Mouse (Mus musculus) hindbrain, embryonic 10.5 days (tissue): ENCODE measurements around the gene Meis1. TPM values are rescaled to one million over a fixed set of nuclear protein-coding genes. Genes with fewer than 3 reads are reported as not detected.

Source experiments
- DNase-seq: peaks from one replicate; pipeline ENCODE4 v3.0.0-alpha.2; 2017; ENCODE audit warnings: low spot score
- H3K27ac ChIP-seq: fragments of 300-500 bp; sonication (generic); 2 replicates; pipeline ENCODE4 v1.5.1; 2016; ENCODE audit warnings: mild to moderate bottlenecking, moderate library complexity
- H3K27me3 ChIP-seq: fragments of 300-500 bp; sonication (generic); 2 replicates; pipeline ENCODE4 v1.6.1; 2016; ENCODE audit warnings: mild to moderate bottlenecking; ENCODE audit not compliant: poor library complexity, insufficient read depth, severe bottlenecking
- H3K36me3 ChIP-seq: fragments of 300-500 bp; sonication (generic); 2 replicates; pipeline ENCODE4 v1.6.1; 2016; ENCODE audit warnings: mild to moderate bottlenecking, moderate library complexity
- H3K4me1 ChIP-seq: fragments of 300-500 bp; sonication (generic); replicated peaks from 2 replicates; pipeline ENCODE4 v1.6.1; 2016; ENCODE audit warnings: mild to moderate bottlenecking
- H3K4me3 ChIP-seq: fragments of 300-500 bp; sonication (generic); 2 replicates; pipeline ENCODE4 v1.5.1; 2016; ENCODE audit warnings: mild to moderate bottlenecking, moderate library complexity
- H3K9me3 ChIP-seq: fragments of 300-500 bp; sonication (generic); 2 replicates; pipeline ENCODE4 v1.6.1; 2016; ENCODE audit warnings: mild to moderate bottlenecking, moderate library complexity
- WGBS: fragments of 180-500 bp; shearing (Covaris S2); methylation state at CpG from one replicate; pipeline ENCODE4 v1.1.7; 2016; 5-methylcytosine and 5-hydroxymethylcytosine counted together
- polyA plus RNA-seq: library from polyadenylated mRNA; unstranded; fragments of >200 nt; fragmentation: Nextera tagmentation; extraction: Ambion mirVana; gene quantifications from 2 replicates; pipeline ENCODE4 v1.2.1, GENCODE M21; 2016

The Meis1 gene
- polyA plus RNA-seq, 1 experiment from 2014 or later, result 123 TPM

DNA sequence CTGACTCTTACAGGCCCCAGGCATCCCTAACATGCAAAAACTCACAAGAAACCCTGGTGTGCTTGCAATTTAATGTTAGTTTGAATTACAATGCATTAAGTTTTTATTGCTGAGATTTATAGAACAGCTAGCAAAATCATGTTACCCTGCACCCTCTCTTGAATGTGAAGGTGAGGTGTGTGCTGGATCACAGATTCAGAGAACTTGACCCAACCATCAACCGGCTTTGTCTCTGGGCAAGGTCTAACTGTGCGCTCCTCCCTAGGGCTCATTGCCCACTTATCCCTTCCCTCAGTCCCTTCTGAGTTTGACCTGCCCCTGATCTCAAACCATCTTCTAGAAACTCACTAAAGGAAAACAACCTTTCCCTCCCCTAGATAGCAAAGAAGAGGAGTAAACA lies 6.8 kb downstream of the Meis1 start:
- Histone ChIP-seq H3K4me1 (peaks cover 78% of the 10 kb centered on the region), H3K36me3 (peaks cover 61% of the 10 kb centered on the region), H3K27me3 (peaks cover 51% of the 10 kb centered on the region), H3K9me3 (no peaks in the 10 kb centered on the region), H3K27ac (peak overlapping the region; percentile 100), H3K4me3 (peak overlapping the region; percentile 82)
- 31% methylated on average over 2 of the region's 2 CpGs for WGBS
- no peak for DNase-seq

DNA sequence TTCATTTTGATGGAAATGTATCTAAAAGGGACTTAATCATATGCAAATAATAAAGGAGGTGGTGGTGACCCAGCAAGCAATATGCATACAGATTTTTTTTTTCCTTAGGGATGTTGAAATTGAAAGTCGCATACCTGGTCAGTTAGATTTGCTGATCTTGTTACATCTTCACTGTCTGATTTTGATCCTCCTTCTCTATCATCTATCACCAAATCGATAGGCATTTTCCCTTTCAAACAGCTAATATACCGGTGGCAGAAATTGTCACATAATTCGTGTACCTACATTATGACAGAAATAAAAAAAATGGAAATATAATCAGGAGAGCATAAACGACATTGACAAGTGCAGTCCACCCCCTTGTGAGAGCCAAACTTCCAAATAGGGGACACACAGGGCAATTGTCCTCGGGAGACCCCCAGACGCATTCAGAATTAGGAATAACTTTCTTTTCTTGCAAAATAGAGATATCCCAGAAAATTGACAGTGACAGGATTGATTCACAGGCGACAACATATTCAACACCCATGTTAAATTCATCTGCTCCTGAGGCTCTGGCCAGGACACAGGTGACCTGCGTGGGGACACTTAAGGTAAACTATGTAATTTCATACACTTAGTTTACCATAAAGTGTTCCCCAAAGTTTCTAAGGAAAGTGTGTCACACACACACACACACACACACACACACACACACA lies 7.5 kb downstream of the Meis1 start:
- DNase-seq, result no peak
- Histone ChIP-seq H3K27ac (peak overlapping the region; percentile 88), H3K36me3 (peaks cover 67% of the 10 kb centered on the region), H3K27me3 (peaks cover 54% of the 10 kb centered on the region), H3K4me3 (peak overlapping the region; percentile 82), H3K9me3 (no peaks in the 10 kb centered on the region), H3K4me1 (peaks cover 78% of the 10 kb centered on the region)
- whole genome bisulfite sequencing, result 26% methylated on average over 9 of the region's 9 CpGs

DNA sequence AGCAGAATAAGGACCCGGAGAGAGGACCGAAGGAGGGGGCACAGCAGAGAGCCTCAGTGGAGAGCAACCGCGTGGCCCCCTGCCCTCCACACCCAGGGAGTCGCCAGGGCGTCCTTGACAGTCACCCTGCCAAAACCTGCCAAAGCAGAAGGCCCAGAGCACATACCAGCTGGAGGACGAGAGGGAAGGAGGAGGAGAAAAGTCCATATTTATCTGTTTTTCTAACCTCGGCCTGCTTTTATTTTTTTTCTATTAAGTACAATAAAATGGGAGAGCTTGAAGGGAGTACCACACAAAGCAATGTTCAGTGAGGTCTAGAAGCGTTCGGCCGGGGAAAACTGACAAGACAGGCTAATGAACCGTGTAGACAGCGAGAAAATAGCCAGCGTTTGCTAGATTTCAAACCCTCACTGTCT lies 8.4 kb downstream of the Meis1 start:
- WGBS, result 3% methylated on average over 14 of the region's 14 CpGs

DNA sequence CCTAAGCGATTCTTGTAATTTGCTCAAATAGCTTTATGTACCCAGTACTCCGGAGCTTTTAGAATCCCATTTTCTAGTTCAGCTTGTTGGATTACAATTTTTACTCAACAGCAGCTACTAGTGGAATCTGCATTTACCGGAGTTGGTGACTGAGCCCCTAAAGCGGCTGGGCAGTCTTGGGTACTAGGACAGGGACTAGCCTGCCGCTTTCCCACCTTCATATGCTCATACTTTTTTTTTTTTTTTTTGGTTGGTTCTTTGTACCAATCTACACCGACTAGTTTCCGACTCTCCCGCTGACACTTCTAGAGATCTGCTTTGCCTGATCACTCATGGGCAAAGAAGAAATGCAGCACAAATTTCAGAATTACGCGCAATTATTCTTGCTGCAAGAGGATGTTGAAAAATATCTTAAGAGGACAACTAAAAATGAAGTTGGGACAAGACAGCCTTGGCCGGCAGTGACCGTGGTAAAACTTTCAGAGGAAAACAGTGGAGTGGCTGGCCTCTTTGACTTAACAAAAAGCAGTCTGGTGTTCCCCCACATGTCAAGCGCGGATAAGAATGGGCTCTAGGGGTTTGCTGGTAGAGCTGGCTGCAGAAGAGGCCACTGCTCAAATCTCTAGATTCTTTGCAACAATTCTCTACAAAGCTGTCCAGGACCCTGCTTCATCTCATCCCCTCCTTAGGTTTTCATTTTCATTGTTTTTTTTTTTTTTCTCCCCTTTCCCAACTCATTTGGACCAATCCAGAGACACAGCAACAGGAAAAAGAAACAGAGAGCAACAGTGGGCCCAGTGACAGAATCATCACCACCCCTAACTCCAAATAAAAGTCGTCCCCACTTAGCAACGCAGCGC lies 9.0 kb downstream of the Meis1 start:
- H3K36me3 ChIP-seq, result peaks cover 56% of the 10 kb centered on the region
- peaks cover 52% of the 10 kb centered on the region for H3K27me3 ChIP-seq
- no peaks in the 10 kb centered on the region for H3K9me3 ChIP-seq
- H3K27ac ChIP-seq, result peak overlapping the region; percentile 88
- 12% methylated on average over 17 of the region's 17 CpGs for WGBS
- H3K4me3 ChIP-seq, result peak overlapping the region; percentile 82
- H3K4me1 ChIP-seq, result peaks cover 77% of the 10 kb centered on the region
- no peak for DNase-seq

More for the DNA sequence above, 8.4 kb downstream of the Meis1 start:
- H3K4me1 ChIP-seq, result peaks cover 78% of the 10 kb centered on the region
- H3K36me3 ChIP-seq, result peaks cover 60% of the 10 kb centered on the region
- peak overlapping the region; percentile 88 for H3K27ac ChIP-seq
- peak overlapping the region; percentile 82 for H3K4me3 ChIP-seq
- H3K9me3 ChIP-seq, result no peaks in the 10 kb centered on the region
- peaks cover 52% of the 10 kb centered on the region for H3K27me3 ChIP-seq
- DNase-seq, result peak; percentile 59

DNA sequence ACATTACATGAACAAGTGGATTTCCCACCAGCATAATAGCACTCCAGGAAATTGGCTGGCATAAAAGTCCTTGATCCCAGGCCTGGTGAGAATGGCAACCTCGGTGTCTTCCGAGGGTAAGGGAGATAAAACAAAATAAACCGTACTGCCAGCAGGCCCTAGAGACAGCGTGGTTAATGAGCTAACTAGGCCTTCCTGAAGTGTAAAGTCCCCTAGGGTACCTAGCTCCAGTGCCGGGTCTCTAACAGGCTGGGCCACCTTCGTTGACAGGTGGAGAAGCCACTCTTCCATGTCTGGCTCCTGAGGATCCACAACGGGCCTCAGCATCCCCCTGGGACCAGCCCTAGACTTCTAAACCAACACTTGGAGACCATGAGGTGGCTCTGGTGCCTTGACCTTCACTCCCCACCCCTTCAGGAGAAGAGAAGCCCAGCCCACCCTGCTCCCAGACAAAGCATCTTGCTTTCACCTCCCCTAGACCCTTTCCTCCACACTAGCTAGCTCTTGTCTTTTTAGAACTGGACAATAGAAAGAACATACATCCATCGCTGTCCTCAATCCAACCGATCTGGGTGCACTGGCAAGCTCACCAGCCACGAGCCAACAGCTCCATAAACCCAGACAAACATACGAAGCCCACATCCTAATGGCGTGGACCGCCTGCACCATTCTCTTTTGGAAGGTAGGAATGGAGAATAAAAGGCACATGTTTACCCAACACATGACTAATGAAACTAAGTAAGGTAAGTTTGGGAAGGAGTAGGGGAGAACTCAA lies 10.0 kb downstream of the Meis1 start:
- Histone ChIP-seq H3K4me1 (peaks cover 67% of the 10 kb centered on the region), H3K4me3 (peak overlapping the region; percentile 82), H3K9me3 (no peaks in the 10 kb centered on the region), H3K27ac (peak overlapping the region; percentile 88), H3K27me3 (peaks cover 50% of the 10 kb centered on the region), H3K36me3 (peaks cover 52% of the 10 kb centered on the region)
- WGBS, result 24% methylated on average over 13 of the region's 13 CpGs
- DNase-seq, result no peak

DNA sequence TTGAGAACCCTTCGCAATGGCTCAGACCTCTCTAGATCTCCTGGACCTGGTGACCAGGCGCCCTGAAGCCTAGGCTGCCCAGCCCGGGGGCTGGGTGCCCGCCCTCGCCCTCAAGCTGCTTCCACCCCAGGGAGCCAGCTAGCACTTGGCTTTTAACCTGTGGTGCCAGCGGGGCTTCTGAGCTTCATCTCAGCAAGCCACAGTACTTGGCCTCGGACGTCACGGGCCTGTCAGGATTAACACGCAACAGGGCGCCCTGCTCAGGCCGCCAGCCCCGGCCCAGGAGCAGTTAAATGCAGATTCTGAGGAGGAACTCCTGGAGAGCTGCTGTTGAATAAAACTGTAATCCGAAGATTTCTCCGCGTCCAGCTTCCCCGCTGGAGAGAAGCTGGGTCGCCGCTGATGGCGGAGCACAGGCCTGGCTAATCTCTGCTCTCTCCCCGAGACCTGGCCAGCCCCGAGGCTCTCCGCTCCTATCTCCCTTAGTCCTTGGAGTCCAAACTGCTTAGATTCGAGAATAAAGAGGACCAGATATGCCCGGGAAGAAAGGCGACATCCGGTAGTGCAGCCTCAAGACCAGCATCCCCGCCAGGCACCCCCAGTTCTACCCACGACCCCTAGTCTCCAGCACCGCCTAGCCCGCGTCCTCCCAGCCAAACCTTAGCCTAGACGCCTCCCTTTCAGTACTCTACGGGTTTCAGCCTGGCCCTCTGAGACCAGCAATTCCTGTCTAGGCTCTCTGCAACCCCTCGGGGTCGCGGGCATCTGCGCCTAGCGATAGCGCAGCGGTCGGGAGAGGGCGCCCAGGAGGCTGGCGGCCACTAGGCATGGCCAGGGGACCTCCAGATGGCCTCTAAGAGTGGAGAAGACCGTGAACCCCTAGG lies 11.0 kb downstream of the Meis1 start:
- Histone ChIP-seq H3K9me3 (no peaks in the 10 kb centered on the region), H3K27me3 (peaks cover 42% of the 10 kb centered on the region), H3K4me3 (peak overlapping the region; percentile 82), H3K4me1 (peaks cover 57% of the 10 kb centered on the region), H3K36me3 (peaks cover 49% of the 10 kb centered on the region), H3K27ac (peak overlapping the region; percentile 83)
- DNase-seq, result peak; percentile 59
- WGBS, result 12% methylated on average over 45 of the region's 45 CpGs

DNA sequence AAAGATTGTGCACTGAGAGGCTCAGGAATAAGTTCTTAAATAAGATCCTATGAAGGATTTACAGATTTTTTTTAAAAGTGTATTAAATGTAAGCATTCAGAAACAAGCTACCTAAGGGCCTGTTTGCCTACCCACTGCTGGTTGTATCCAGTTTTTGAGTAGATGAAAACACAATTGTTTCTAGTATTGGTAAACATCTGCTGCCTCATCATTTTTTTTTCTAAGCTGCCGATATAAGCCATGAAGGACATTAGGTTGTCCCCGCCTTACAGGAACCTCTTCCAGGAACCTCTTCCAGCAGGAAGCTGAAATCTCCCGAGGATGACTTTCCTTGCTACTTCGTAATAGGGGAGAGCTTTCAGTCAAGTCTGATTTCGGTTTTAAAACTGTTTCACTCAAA lies 11.7 kb downstream of the Meis1 start:
- Histone ChIP-seq H3K9me3 (no peaks in the 10 kb centered on the region), H3K27ac (peak overlapping the region; percentile 83), H3K4me1 (peaks cover 50% of the 10 kb centered on the region), H3K27me3 (peaks cover 35% of the 10 kb centered on the region), H3K4me3 (peak overlapping the region; percentile 82; the same call in 1 of the 2 replicates), H3K36me3 (peaks cover 49% of the 10 kb centered on the region)
- DNase-seq, result no peak
- WGBS, result 42% methylated on average over 5 of the region's 5 CpGs

DNA sequence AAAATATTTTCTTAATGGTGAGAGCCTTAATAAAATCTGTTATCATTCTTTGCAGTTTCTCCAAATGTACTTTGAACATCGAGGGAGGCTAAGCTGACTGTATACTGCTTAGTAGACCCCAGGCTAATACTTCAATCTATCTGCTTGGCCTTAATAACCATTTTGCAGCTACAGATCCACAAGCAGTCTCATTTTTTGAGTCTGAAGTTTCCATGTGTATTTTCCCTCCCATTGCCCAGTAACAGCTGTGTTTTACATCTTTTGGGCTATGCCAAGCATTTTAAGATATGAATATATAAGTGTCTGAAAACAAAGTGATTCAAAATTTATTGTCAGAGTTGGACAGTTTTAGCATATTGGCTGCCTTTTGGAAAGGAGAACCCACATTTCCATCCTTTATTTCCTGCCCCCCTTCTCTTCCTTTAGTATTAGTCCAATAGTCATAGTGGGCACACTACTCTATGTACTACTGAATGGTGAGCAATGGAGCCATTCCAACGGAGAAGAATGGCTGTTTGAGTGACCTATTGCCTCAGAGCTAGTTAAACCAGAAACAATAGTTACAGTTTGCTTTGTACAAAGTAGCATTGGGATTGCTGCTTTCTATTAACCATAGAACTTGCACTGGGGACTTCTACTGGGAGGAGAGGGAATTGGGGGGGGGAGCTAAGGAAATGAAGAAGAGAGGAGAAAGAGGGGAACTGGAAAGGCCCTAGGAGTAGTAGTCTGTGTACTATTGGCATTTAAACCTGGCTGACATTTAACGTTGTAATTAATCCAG lies 12.7 kb downstream of the Meis1 start:
- peaks cover 40% of the 10 kb centered on the region for H3K4me1 ChIP-seq

DNA sequence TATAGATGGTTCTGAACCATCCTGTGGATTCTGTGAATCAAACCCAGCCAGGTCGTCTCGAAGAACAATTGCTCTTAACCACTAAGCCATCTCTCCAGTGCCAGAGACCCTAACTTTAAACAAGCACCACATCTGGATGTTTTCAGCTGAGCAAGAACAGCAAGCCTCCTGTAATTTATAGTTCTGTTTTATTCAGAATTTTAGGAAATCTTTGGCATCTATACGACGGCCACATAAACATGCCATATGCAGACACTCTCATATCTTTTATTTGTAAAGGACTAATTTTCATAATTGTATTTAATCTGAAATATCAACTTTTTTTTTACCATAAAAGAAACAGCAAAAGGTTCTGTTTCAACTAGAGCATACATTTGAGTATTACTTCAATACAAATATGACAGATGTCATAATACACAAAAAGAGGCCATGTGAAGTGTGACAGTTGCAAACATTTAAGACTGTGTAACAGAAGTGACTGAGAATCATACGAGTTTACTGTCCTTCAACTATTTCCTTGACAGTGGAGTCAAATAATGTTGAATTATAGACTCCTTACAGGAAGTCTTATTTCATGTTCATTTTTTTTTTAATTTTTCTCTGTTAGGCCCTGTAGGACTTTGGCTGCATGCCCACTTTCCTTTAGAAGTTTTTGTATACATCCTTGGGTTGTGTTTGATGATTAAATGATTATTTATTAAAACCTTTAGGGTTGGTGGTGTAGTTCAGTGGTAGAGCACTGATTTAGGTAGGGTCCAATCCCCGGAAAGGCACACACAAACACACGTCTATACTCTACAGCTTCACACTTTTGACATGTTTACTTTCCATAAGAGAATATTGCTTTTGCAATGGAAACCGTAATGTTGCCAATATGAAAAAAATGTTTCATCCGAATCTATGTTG lies 13.5 kb downstream of the Meis1 start:
- H3K4me1 ChIP-seq, result peaks cover 32% of the 10 kb centered on the region
- peaks cover 27% of the 10 kb centered on the region for H3K27me3 ChIP-seq
- H3K27ac ChIP-seq, result no peak overlapping the region
- no peaks in the 10 kb centered on the region for H3K9me3 ChIP-seq
- WGBS, result 88% methylated on average over 9 of the region's 9 CpGs
- no peak for DNase-seq
- no peak overlapping the region for H3K4me3 ChIP-seq
- peaks cover 63% of the 10 kb centered on the region for H3K36me3 ChIP-seq

More for the DNA sequence above, 12.7 kb downstream of the Meis1 start:
- Histone ChIP-seq H3K9me3 (no peaks in the 10 kb centered on the region), H3K4me3 (no peak overlapping the region), H3K27me3 (peaks cover 28% of the 10 kb centered on the region), H3K27ac (no peak overlapping the region), H3K36me3 (peaks cover 56% of the 10 kb centered on the region)
- DNase-seq, result no peak
- WGBS, result 53% methylated on average over 3 of the region's 3 CpGs

DNA sequence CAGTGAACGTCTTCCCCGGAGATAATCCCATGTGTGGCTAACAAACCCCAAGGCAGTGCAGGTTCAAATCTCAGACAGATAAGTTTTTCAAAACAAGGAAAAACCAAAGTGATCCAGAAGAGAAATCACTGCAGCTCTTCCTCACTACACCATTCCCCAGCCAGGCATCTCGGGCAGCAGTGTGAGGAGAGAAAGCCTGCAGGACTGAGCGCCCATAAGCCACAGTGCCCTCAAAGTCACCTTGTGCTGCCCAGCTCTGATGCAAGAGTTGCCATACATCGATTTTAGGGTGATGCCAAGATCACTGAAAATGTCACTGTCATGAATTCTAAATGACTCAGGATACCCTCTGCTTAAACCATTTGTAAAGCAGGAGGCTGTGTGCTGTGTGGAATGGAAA lies 15.7 kb downstream of the Meis1 start:
- H3K27ac ChIP-seq, result no peak overlapping the region
- peaks cover 75% of the 10 kb centered on the region for H3K36me3 ChIP-seq
- peaks cover 13% of the 10 kb centered on the region for H3K27me3 ChIP-seq
- H3K4me1 ChIP-seq, result peaks cover 10% of the 10 kb centered on the region
- WGBS, result 58% methylated on average over 5 of the region's 5 CpGs
- no peak overlapping the region for H3K4me3 ChIP-seq
- no peak for DNase-seq
- H3K9me3 ChIP-seq, result no peaks in the 10 kb centered on the region

DNA sequence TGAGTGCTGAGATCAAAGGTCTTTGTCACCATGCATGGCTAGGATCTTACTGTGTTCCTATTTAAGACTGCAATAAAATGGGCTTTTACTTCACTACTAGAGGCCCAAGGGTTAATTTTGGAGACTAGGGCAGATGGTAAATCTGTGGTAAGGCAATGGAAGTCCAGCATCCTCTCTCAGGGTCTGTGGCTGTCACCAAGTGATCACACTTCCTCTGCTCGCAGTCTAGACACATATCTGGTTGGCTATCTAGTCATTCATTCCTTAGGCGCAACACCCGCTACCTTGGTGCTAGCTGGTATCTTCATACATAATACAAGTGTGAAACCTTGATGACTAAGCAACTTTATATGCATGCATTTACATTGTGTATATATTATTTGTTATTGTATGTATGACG lies 22.0 kb downstream of the Meis1 start:
- no peak overlapping the region for H3K4me3 ChIP-seq
- WGBS, result 95% methylated on average over 4 of the region's 4 CpGs
- no peak overlapping the region for H3K27ac ChIP-seq
- no peaks in the 10 kb centered on the region for H3K27me3 ChIP-seq
- peaks cover 100% of the 10 kb centered on the region for H3K36me3 ChIP-seq
- H3K9me3 ChIP-seq, result no peaks in the 10 kb centered on the region
- peaks cover 16% of the 10 kb centered on the region for H3K4me1 ChIP-seq
- DNase-seq, result no peak
